Mouse (Mus musculus) limb, embryonic 11.5 days (tissue): Measurements from ENCODE around the gene D630045J12Rik. TPM values are rescaled to one million over a fixed set of nuclear protein-coding genes. Genes with fewer than 3 reads are reported as not detected.

ENCODE experiments used
- ATAC-seq: fragments of 200-750 bp; cut with Nextera tagmentation; 2 replicates; pipeline ENCODE4 v1.8.0; 2017; ENCODE audit warnings: low read depth; ENCODE audit not compliant: insufficient number of reproducible peaks, low FRiP score, low TSS enrichment
- DNase-seq: peaks from one replicate; pipeline ENCODE4 v3.0.0-alpha.2; 2015; ENCODE audit warnings: low spot score
- H3K27ac ChIP-seq: fragments of 300-500 bp; sonication (generic); replicated peaks from 2 replicates; pipeline ENCODE4 v1.5.1; 2014; ENCODE audit warnings: low read depth, mild to moderate bottlenecking, low read length
- H3K27me3 ChIP-seq: fragments of 300-500 bp; sonication (generic); 2 replicates; pipeline ENCODE4 v1.6.1; 2014; ENCODE audit warnings: mild to moderate bottlenecking, low read length, mixed read lengths; ENCODE audit not compliant: control insufficient read depth, insufficient read depth
- H3K36me3 ChIP-seq: fragments of 300-500 bp; sonication (generic); 2 replicates; pipeline ENCODE4 v1.6.1; 2014; ENCODE audit warnings: mild to moderate bottlenecking, low read length, moderate library complexity, mixed read lengths; ENCODE audit not compliant: control insufficient read depth, insufficient read depth
- H3K4me1 ChIP-seq: fragments of 300-500 bp; sonication (generic); 2 replicates; pipeline ENCODE4 v1.6.1; 2014; ENCODE audit warnings: low read length, mixed read lengths; ENCODE audit not compliant: control insufficient read depth, insufficient read depth
- H3K4me2 ChIP-seq: fragments of 300-500 bp; sonication (generic); 2 replicates; pipeline ENCODE4 v1.6.1; 2014; ENCODE audit warnings: low read depth, mild to moderate bottlenecking, moderate library complexity; ENCODE audit not compliant: severe bottlenecking
- H3K4me3 ChIP-seq: fragments of 300-500 bp; sonication (generic); 2 replicates; pipeline ENCODE4 v1.5.1; 2014; ENCODE audit warnings: low read depth, low read length
- H3K9ac ChIP-seq: fragments of 300-500 bp; sonication (generic); 2 replicates; pipeline ENCODE4 v1.6.1; 2014; ENCODE audit warnings: mild to moderate bottlenecking, low read length
- H3K9me3 ChIP-seq: fragments of 300-500 bp; sonication (generic); 2 replicates; pipeline ENCODE4 v1.6.1; 2016; ENCODE audit warnings: low read length; ENCODE audit not compliant: control insufficient read depth
- WGBS: fragments of 180-500 bp; shearing (Covaris S2); extraction: QIAGEN DNeasy Blood & Tissue Kit; methylation state at CpG from one replicate; pipeline ENCODE4 v1.1.7; 2014; 5-methylcytosine and 5-hydroxymethylcytosine counted together
- polyA plus RNA-seq: library from polyadenylated mRNA; unstranded; fragments of >200 nt; fragmentation: Nextera tagmentation; extraction: Ambion mirVana; gene quantifications from 2 replicates; pipeline ENCODE4 v1.2.1, GENCODE M21; 2014

Gene D630045J12Rik
- 11.1 and 13.6 TPM in 2 replicates for polyA plus RNA-seq

- Histone ChIP-seq H3K4me1 (peaks cover 18% of the 10 kb centered on the region), H3K36me3 (no peaks in the 10 kb centered on the region), H3K27ac (peak within 1 kb of the TSS; percentile 77), H3K9ac (peak within 1 kb of the TSS; percentile 95), H3K9me3 (no peaks in the 10 kb centered on the region), H3K27me3 (no peaks in the 10 kb centered on the region), H3K4me3 (peak within 1 kb of the TSS; percentile 80), H3K4me2 (peak within 1 kb of the TSS; percentile 71)
- DNase-seq (peak; percentile 77), ATAC-seq (peak; percentile 91)
- under 1% methylated on average over 97 of the region's 118 CpGs for WGBS
These were observed at the start of gene D630045J12Rik for GRCm38 (mm10) chr6:38253736-38254641. D630045J12Rik (minus strand) TSS chr6:38254009.

DNA sequence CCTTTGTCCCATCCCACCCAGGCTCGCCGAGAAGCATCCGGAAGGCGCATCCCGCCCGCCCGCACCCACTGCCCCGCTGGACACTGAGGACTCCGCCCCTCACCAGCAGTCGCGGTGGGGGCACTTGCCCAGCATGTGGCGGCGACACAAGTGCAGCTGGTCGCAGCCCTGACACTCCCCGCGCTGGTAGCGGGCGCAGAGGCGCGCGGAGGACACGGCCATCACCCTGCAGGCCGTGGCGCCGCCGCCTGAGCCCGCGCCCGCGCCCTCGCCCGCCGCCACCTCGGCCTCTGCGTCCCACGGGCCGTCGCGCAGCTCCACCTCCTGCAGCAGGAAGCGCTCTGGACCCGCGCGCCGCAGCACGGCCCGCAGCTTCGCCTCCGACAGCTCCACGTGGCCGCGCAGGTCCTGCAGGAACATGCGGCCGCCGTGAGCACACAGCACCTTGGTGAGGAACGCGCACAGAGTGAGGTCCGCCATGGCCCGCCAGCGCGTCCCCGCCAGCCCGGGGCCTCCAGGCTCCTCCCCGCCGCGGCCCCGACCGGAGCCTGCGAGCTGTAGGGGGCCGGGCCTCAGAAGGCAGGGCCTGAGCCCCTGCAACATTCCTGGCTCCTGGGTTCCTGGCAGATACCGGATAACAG lies 45.1 kb upstream of the D630045J12Rik start, which contains the start of gene Zc3hav1l:
TSS of gene Zc3hav1l (minus strand) at position 499 of the 641 bp plus-strand sequence.
- H3K4me3 ChIP-seq: peak within 1 kb of the TSS; percentile 79

DNA sequence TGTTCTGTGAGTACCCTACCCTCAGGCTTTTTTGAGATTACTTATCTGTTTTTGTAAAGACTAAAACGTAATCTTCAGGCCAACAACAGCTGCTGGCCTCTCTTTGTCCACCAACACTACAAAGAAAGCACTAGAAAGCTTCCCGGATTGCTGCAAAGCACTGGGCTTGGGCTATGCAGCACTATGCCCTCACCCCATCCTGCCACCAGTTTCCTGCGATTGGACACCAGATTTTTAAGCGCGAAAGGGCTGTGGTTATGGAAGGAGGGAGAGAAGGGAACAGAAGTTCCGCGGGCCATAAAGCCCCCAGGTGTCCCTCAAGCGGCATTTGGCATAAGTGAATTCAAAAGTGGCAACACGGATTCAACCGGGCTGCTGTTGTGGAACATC lies 44.4 kb upstream of the D630045J12Rik start:
- ATAC-seq: peak; percentile 37; the same call in 1 of the 2 replicates
- Histone ChIP-seq H3K27ac (peak overlapping the region; percentile 97), H3K9ac (peak overlapping the region; percentile 99), H3K4me3 (peak overlapping the region; percentile 79), H3K36me3 (peaks cover 6% of the 10 kb centered on the region), H3K9me3 (no peaks in the 10 kb centered on the region), H3K4me2 (peak overlapping the region; percentile 70), H3K27me3 (no peaks in the 10 kb centered on the region), H3K4me1 (peaks cover 4% of the 10 kb centered on the region; the same call in 1 of the 2 replicates)
- under 1% methylated on average over 10 of the region's 10 CpGs for WGBS
- peak; percentile 76 for DNase-seq

More for the DNA sequence above, 45.1 kb upstream of the D630045J12Rik start, which contains the start of gene Zc3hav1l:
- under 1% methylated on average over 53 of the region's 70 CpGs for WGBS
- peaks cover 5% of the 10 kb centered on the region for H3K36me3 ChIP-seq
- H3K27me3 ChIP-seq: no peaks in the 10 kb centered on the region
- no peaks in the 10 kb centered on the region for H3K9me3 ChIP-seq
- peaks cover 4% of the 10 kb centered on the region; the same call in 1 of the 2 replicates for H3K4me1 ChIP-seq
- H3K27ac ChIP-seq: peak within 1 kb of the TSS; percentile 97
- H3K4me2 ChIP-seq: peak within 1 kb of the TSS; percentile 70
- ATAC-seq: peak; percentile 96
- peak within 1 kb of the TSS; percentile 99 for H3K9ac ChIP-seq
- DNase-seq: peak; percentile 91

GRCm38 (mm10) chr6:38297580-38298245 lies 43.9 kb upstream of the D630045J12Rik start:
- peaks cover 4% of the 10 kb centered on the region; the same call in 1 of the 2 replicates for H3K4me1 ChIP-seq
- DNase-seq: peak; percentile 51
- H3K9ac ChIP-seq: peak overlapping the region; percentile 99
- peak overlapping the region; percentile 70 for H3K4me2 ChIP-seq
- WGBS: 43% methylated on average over 12 of the region's 12 CpGs
- no peaks in the 10 kb centered on the region for H3K9me3 ChIP-seq
- no peak for ATAC-seq
- no peaks in the 10 kb centered on the region for H3K27me3 ChIP-seq
- peak overlapping the region; percentile 97 for H3K27ac ChIP-seq
- H3K36me3 ChIP-seq: peaks cover 7% of the 10 kb centered on the region
- H3K4me3 ChIP-seq: peak overlapping the region; percentile 79

GRCm38 (mm10) chr6:38293708-38294107 lies 39.9 kb upstream of the D630045J12Rik start:
- Histone ChIP-seq H3K4me3 (no peak overlapping the region), H3K9me3 (no peaks in the 10 kb centered on the region), H3K27ac (no peak overlapping the region), H3K36me3 (peaks cover 16% of the 10 kb centered on the region), H3K4me2 (no peak overlapping the region), H3K9ac (no peak overlapping the region), H3K4me1 (peaks cover 4% of the 10 kb centered on the region; the same call in 1 of the 2 replicates), H3K27me3 (no peaks in the 10 kb centered on the region)
- WGBS: 73% methylated on average over 3 of the region's 3 CpGs
- DNase-seq: no peak
- ATAC-seq: no peak

- WGBS: 60% methylated on average over 11 of the region's 11 CpGs
- no peak for ATAC-seq
These were observed 39.2 kb upstream of the D630045J12Rik start for GRCm38 (mm10) chr6:38292871-38293646.

DNA sequence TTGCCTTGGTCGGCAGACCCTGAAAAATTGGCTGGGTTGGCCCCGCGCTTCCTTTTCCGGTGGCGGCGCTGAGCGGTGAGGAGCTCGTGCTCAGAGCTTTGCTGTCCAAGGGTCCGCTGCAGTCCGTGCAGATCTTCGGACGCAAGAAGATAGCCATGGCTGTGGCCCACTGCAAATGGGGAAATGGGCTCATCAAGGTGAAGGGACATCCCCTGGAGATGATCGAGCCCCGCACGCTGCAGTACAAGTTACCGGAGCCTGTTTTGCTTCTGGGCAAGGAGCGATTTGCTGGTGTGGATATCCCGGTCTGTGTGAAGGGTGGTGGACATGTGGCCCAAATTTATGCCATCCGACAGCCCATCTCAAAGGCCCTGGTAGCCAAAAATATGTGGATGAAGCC lies 30.6 kb upstream of the D630045J12Rik start:
- Histone ChIP-seq H3K4me2 (no peak overlapping the region), H3K27ac (no peak overlapping the region), H3K4me3 (no peak overlapping the region), H3K36me3 (peaks cover 10% of the 10 kb centered on the region), H3K9me3 (no peaks in the 10 kb centered on the region), H3K27me3 (no peaks in the 10 kb centered on the region), H3K9ac (no peak overlapping the region), H3K4me1 (no peaks in the 10 kb centered on the region)
- WGBS: 96% methylated on average over 19 of the region's 19 CpGs
- no peak for DNase-seq
- ATAC-seq: no peak

More at GRCm38 (mm10) chr6:38292871-38293646, 39.2 kb upstream of the D630045J12Rik start:
- peaks cover 16% of the 10 kb centered on the region for H3K36me3 ChIP-seq
- no peak overlapping the region for H3K4me2 ChIP-seq
- DNase-seq: no peak
- no peaks in the 10 kb centered on the region for H3K27me3 ChIP-seq
- H3K4me3 ChIP-seq: no peak overlapping the region
- no peak overlapping the region for H3K27ac ChIP-seq
- no peak overlapping the region for H3K9ac ChIP-seq
- peaks cover 4% of the 10 kb centered on the region; the same call in 1 of the 2 replicates for H3K4me1 ChIP-seq
- no peaks in the 10 kb centered on the region for H3K9me3 ChIP-seq
